Mouse (Mus musculus) CH12.LX (cell line): Measurements from ENCODE around the gene Mad1l1. TPM values are rescaled to one million over a fixed set of nuclear protein-coding genes. Genes with fewer than 3 reads are reported as not detected.

ENCODE experiments used
- DNase-seq: peaks from one replicate; pipeline ENCODE4 v3.0.0-alpha.2; 2013; ENCODE audit errors: extremely low read depth
- H3K27ac ChIP-seq: 2 replicates; pipeline ENCODE4 v1.5.1; 2012; ENCODE audit warnings: low read depth, mild to moderate bottlenecking, control low read depth, moderate library complexity; ENCODE audit not compliant: insufficient read depth
- H3K27me3 ChIP-seq: replicated peaks from 2 replicates; pipeline ENCODE3; 2012; ENCODE audit warnings: inconsistent platforms
- H3K36me3 ChIP-seq, 2 experiments: replicated peaks in 1 of 2; 2 replicates each; pipeline versions ENCODE3 to v1.6.1; 2012; ENCODE audit warnings: inconsistent platforms in 1 of 2, low read length in 1 of 2, mild to moderate bottlenecking in 1 of 2, mixed read lengths in 1 of 2, moderate library complexity in 1 of 2; ENCODE audit not compliant: control insufficient read depth in 1 of 2, insufficient read depth in 1 of 2
- H3K4me1 ChIP-seq, 2 experiments: 2 replicates each; pipeline ENCODE4 v1.6.1; 2012; ENCODE audit warnings: inconsistent platforms in 1 of 2, moderate library complexity in 1 of 2; ENCODE audit not compliant: insufficient read depth in 2 of 2, control insufficient read depth in 1 of 2
- H3K4me2 ChIP-seq: 2 replicates; pipeline ENCODE4 v1.6.1; 2012; ENCODE audit warnings: low read depth, mild to moderate bottlenecking, control low read depth; ENCODE audit not compliant: poor library complexity, insufficient read depth, severe bottlenecking
- H3K4me3 ChIP-seq, 3 experiments: fragments of 150-350 bp in 1 of 3; sonication (generic) in 1 of 3; replicated peaks in 1 of 3; 2 replicates each; pipeline versions ENCODE3 to v1.5.1; 2011 to 2012; ENCODE audit warnings: low read depth in 2 of 3, low read length in 2 of 3, mild to moderate bottlenecking in 2 of 3, moderate library complexity in 2 of 3, control low read depth in 1 of 3, improper control_type of control experiment in 1 of 3, inconsistent platforms in 1 of 3, mixed read lengths in 1 of 3; ENCODE audit not compliant: poor library complexity in 1 of 3
- H3K79me2 ChIP-seq: replicated peaks from 2 replicates; pipeline ENCODE4 v1.6.1; 2012; ENCODE audit warnings: mild to moderate bottlenecking, moderate library complexity; ENCODE audit not compliant: control insufficient read depth, poor library complexity, insufficient read depth, severe bottlenecking; ENCODE audit errors: extremely low read depth
- H3K9ac ChIP-seq: 2 replicates; pipeline ENCODE4 v1.6.1; 2012; ENCODE audit warnings: low read depth, mild to moderate bottlenecking, control low read depth, moderate library complexity; ENCODE audit not compliant: insufficient read depth
- H3K9me3 ChIP-seq: replicated peaks from 2 replicates; pipeline ENCODE3; 2012; ENCODE audit warnings: low read length, inconsistent platforms, mixed read lengths
- BHLHE40 ChIP-seq: IDR thresholded peaks from 2 replicates; pipeline ENCODE4 v1.6.1; 2011; ENCODE audit warnings: mild to moderate bottlenecking, low read depth, low read length, improper control_type of control experiment
- CTCF ChIP-seq, 2 experiments: IDR thresholded peaks in 1 of 2; conservative IDR thresholded peaks in 1 of 2; 2 replicates each; pipeline ENCODE4 v1.5.1; 2011 to 2012; ENCODE audit warnings: low read depth in 2 of 2, low read length in 2 of 2, improper control_type of control experiment in 1 of 2, inconsistent platforms in 1 of 2, mild to moderate bottlenecking in 1 of 2, moderate library complexity in 1 of 2
- E2F4 ChIP-seq: IDR thresholded peaks from 2 replicates; pipeline ENCODE4 v1.6.1; 2011; ENCODE audit warnings: low read depth, low read length, improper control_type of control experiment; ENCODE audit not compliant: insufficient replicate concordance
- ELF1 ChIP-seq: IDR thresholded peaks from 2 replicates; pipeline ENCODE4 v1.6.1; 2014; ENCODE audit warnings: low read depth, mild to moderate bottlenecking, inconsistent platforms, low read length, improper control_type of control experiment
- EP300 ChIP-seq: IDR thresholded peaks from 2 replicates; pipeline ENCODE4 v1.6.1; 2011; ENCODE audit warnings: low read length, improper control_type of control experiment
- GABPA ChIP-seq: IDR thresholded peaks from 2 replicates; pipeline ENCODE4 v1.6.1; 2012; ENCODE audit warnings: low read depth, low read length, improper control_type of control experiment, inconsistent platforms; ENCODE audit not compliant: insufficient replicate concordance
- HCFC1 ChIP-seq: IDR thresholded peaks from 2 replicates; pipeline ENCODE4 v1.6.1; 2012; ENCODE audit warnings: low read depth, mild to moderate bottlenecking, inconsistent platforms, low read length, improper control_type of control experiment
- JUND ChIP-seq: conservative IDR thresholded peaks from 2 replicates; pipeline ENCODE4 v1.6.1; 2011; ENCODE audit warnings: low read depth, low read length, improper control_type of control experiment
- MAFK ChIP-seq: IDR thresholded peaks from 2 replicates; pipeline ENCODE4 v1.6.1; 2011; ENCODE audit warnings: low read length, improper control_type of control experiment; ENCODE audit not compliant: insufficient replicate concordance
- NRF1 ChIP-seq: IDR thresholded peaks from 2 replicates; pipeline ENCODE4 v1.6.1; 2014; ENCODE audit warnings: low read depth, mild to moderate bottlenecking, inconsistent platforms, low read length, improper control_type of control experiment, moderate library complexity
- POLR2AphosphoS2 ChIP-seq: IDR thresholded peaks from 2 replicates; pipeline ENCODE4 v1.6.1; 2011; ENCODE audit warnings: low read depth, low read length, improper control_type of control experiment
- RCOR1 ChIP-seq: conservative IDR thresholded peaks from 2 replicates; pipeline ENCODE4 v1.6.1; 2012; ENCODE audit warnings: low read depth, mild to moderate bottlenecking, inconsistent platforms, low read length, improper control_type of control experiment
- SIN3A ChIP-seq: IDR thresholded peaks from 2 replicates; pipeline ENCODE4 v1.6.1; 2012; ENCODE audit warnings: low read length, improper control_type of control experiment, inconsistent platforms
- TCF12 ChIP-seq: IDR thresholded peaks from 2 replicates; pipeline ENCODE4 v1.6.1; 2014; ENCODE audit warnings: low read depth, mild to moderate bottlenecking, inconsistent platforms, low read length, improper control_type of control experiment
- USF1 ChIP-seq: IDR thresholded peaks from 2 replicates; pipeline ENCODE4 v1.6.1; 2014; ENCODE audit warnings: low read depth, mild to moderate bottlenecking, inconsistent platforms, low read length, improper control_type of control experiment
- ZC3H11A ChIP-seq: IDR thresholded peaks from 2 replicates; pipeline ENCODE4 v1.6.1; 2012; ENCODE audit warnings: low read depth, mild to moderate bottlenecking, inconsistent platforms, low read length, improper control_type of control experiment
- ZKSCAN1 ChIP-seq: IDR thresholded peaks from 2 replicates; pipeline ENCODE4 v1.6.1; 2012; ENCODE audit warnings: low read depth, inconsistent platforms, low read length, improper control_type of control experiment, borderline replicate concordance
- dilution Hi-C: fragments of 300-500 bp; cut with MboI; formaldehyde crosslinking; loops from 2 replicates; pipeline ENCODE4 v1.14.3; 2020; ENCODE audit warnings: low sequenced_read_pairs; ENCODE audit not compliant: extremely low pct_unique_long_range_greater_than_20kb, extremely low pct_ligation_motif_present
- in situ Hi-C: fragments of 300-500 bp; cut with MboI; formaldehyde crosslinking; loops from 3 replicates; pipeline ENCODE4 v1.14.3; 2019; ENCODE audit warnings: low sequenced_read_pairs, low pct_ligation_motif_present, low pct_unique_long_range_greater_than_20kb, mixed read lengths
- polyA plus RNA-seq: library from polyadenylated mRNA; unstranded; fragments of >175 nt; gene quantifications from 2 replicates; pipeline ENCODE4 v1.2.1, GENCODE M21; 2012; ENCODE audit warnings: low read depth; ENCODE audit not compliant: insufficient read length
- total RNA-seq, 2 experiments: library from RNA; depleted of rRNA; stranded (reverse); fragments of 300-350 nt in 1 of 2; fragments of >200 nt in 1 of 2; gene quantifications; 2 replicates each; pipeline ENCODE4 v1.2.3; 2012 to 2014

Gene Mad1l1
- total and polyA plus RNA-seq, 3 experiments, result 24.8 to 45.6 (median 28.9) TPM

DNA sequence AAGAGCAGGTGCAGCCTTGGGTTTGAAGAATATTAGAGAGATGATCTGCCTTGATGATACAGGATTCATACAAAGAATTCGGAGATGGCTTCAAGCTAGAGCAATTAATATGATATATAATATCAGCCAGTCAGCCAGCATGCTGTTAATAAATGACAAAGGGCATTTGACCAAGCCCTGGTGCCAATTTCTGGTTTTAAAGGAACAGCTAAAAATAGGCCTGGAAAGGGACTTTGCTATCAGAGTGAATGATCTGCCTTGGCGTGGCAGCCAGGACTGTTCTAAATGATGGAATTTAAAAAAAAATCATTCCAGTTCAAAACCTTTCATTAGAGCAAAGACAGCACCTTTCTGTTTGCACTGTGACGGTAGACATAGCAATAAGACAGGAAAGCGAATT, 361.6 kb downstream of the Mad1l1 start:
- DNase-seq, result no peak
- H3K4me2 ChIP-seq, result no peak overlapping the region
- in situ Hi-C loops (no loop called here), dilution Hi-C loops (no loop called here)
- H3K9ac ChIP-seq, result no peak overlapping the region
- no peak overlapping the region for H3K27ac ChIP-seq
- no peak overlapping the region for H3K4me3 ChIP-seq
- TF ChIP-seq ZKSCAN1 (no peak), USF1 (no peak), POLR2AphosphoS2 (no peak), BHLHE40 (no peak), SIN3A (no peak), MAFK (no peak), RCOR1 (no peak), GABPA (no peak), CTCF (conservative IDR thresholded peaks at IDR 0.05 in 1 of 2, IDR thresholded peaks at IDR 0.05 in 1 of 2; ENCODE audit: low read depth in 2 of 2, low read length in 2 of 2) (no peak), HCFC1 (no peak), TCF12 (no peak), EP300 (no peak), E2F4 (no peak), NRF1 (no peak), ELF1 (no peak), JUND (no peak), ZC3H11A (no peak)
- peaks cover 14% of the 10 kb centered on the region for H3K27me3 ChIP-seq
- H3K9me3 ChIP-seq, result no peaks in the 10 kb centered on the region
- no peaks in the 10 kb centered on the region for H3K79me2 ChIP-seq
- H3K4me1 ChIP-seq, result peaks cover 0 to 3% of the 10 kb centered on the region in 2 experiments; a peak in 1 of 4 replicates
- H3K36me3 ChIP-seq, result no peaks in the 10 kb centered on the region

Other genes starting within 250 kb of the Mad1l1 start
- 69.4 and 90.1 TPM in 2 replicates for gene Nudt1, start 104 bp upstream of the Mad1l1 start, total RNA-seq (2012; rRNA removed)
- gene Nudt1, start 104 bp upstream of the Mad1l1 start, total RNA-seq (2014; rRNA removed), result 73.7 and 74.6 TPM in 2 replicates
- gene Nudt1, start 104 bp upstream of the Mad1l1 start, polyA plus RNA-seq, result 75.2 and 80.5 TPM in 2 replicates
- 11.2 and 12.8 TPM in 2 replicates for gene Mrm2, start 10.3 kb upstream of the Mad1l1 start, total RNA-seq (2012; rRNA removed)
- 14.6 and 17.3 TPM in 2 replicates for gene Mrm2, start 10.3 kb upstream of the Mad1l1 start, total RNA-seq (2014; rRNA removed)
- 13.6 and 16.3 TPM in 2 replicates for gene Mrm2, start 10.3 kb upstream of the Mad1l1 start, polyA plus RNA-seq
- 20.8 and 26.0 TPM in 2 replicates for gene Snx8, start 67.7 kb upstream of the Mad1l1 start, total RNA-seq (2012; rRNA removed)
- 33.0 and 34.6 TPM in 2 replicates for gene Snx8, start 67.7 kb upstream of the Mad1l1 start, total RNA-seq (2014; rRNA removed)
- gene Snx8, start 67.7 kb upstream of the Mad1l1 start, polyA plus RNA-seq, result 42.2 and 42.4 TPM in 2 replicates
- gene Eif3b, start 97.8 kb upstream of the Mad1l1 start, total RNA-seq (2012; rRNA removed), result 218 and 260 TPM in 2 replicates
- gene Eif3b, start 97.8 kb upstream of the Mad1l1 start, total RNA-seq (2014; rRNA removed), result 74.0 and 79.5 TPM in 2 replicates
- 521 and 579 TPM in 2 replicates for gene Eif3b, start 97.8 kb upstream of the Mad1l1 start, polyA plus RNA-seq
- gene Gm4869, start 124.1 kb upstream of the Mad1l1 start, total RNA-seq (2012; rRNA removed), result not detected in 2 replicates
- 0.09 TPM in 1 of 2 replicates, not detected in the other for gene Gm4869, start 124.1 kb upstream of the Mad1l1 start, total RNA-seq (2014; rRNA removed)
- 0.11 TPM in 1 of 2 replicates, not detected in the other for gene Gm4869, start 124.1 kb upstream of the Mad1l1 start, polyA plus RNA-seq
- gene Chst12, start 184.0 kb upstream of the Mad1l1 start, total RNA-seq (2012; rRNA removed), result 7.6 and 7.8 TPM in 2 replicates
- gene Chst12, start 184.0 kb upstream of the Mad1l1 start, total RNA-seq (2014; rRNA removed), result 2.3 and 3.1 TPM in 2 replicates
- gene Chst12, start 184.0 kb upstream of the Mad1l1 start, polyA plus RNA-seq, result 17.0 and 18.1 TPM in 2 replicates
- not detected in 2 replicates for gene Grifin, start 243.5 kb upstream of the Mad1l1 start, total RNA-seq (2012; rRNA removed)
- gene Grifin, start 243.5 kb upstream of the Mad1l1 start, total RNA-seq (2014; rRNA removed), result not detected in 2 replicates
- gene Grifin, start 243.5 kb upstream of the Mad1l1 start, polyA plus RNA-seq, result not detected in 2 replicates